Mouse (Mus musculus) liver, adult (tissue): ENCODE measurements around the gene Nup37.
A peak's percentile ranks its signal among the peaks of the same experiment; 100 is the strongest.

Experiments
- GATA4 ChIP-seq: IDR thresholded peaks from 2 replicates; pipeline ENCODE4 v1.6.1; 2014; ENCODE audit warnings: mild to moderate bottlenecking, low read length; ENCODE audit not compliant: insufficient replicate concordance

Gene Nup37

DNA sequence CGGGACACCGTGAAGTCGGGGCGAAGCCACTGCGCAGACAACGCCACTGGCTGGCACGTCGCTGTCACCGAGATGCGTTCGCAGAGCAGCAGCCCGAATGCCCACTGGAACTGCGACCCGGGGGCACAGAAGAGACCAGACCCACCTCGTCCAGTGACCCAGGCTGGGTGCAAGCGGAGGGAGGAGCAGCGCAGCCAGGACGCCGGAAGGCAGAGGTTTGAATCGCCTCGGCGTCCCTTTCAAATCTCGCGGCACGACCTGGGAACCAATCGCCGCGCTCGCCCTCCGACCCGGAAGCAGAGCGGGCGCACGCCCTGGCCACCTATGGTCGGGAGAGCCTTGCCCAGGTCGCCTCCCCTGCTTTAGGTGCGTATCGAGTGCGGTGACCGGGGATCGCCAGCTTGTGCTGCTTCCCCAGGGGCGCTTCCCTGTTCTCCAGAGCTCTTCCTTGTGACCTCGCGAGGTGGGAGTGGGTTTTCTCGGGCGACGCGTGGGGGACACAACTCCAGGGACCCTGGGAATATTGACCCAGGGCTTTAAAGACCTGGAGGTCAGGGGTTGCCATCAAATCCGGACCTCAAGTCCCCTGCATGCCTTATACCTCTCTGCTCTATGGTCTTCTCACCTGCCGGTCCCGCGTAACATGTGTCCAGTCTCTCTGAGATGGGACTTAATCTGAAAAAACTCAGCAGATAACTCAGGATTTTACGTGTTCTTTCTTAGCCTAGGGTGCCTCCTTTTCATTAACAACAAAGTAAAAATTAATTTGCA lies at the start of gene Nup37, which contains the start of gene Parpbp:
Nup37 (plus strand) TSS at position 286 of the 771 bp plus-strand sequence.
Parpbp (minus strand) TSS at position 235 of the 771 bp plus-strand sequence.
- no peak for TF ChIP-seq GATA4

DNA sequence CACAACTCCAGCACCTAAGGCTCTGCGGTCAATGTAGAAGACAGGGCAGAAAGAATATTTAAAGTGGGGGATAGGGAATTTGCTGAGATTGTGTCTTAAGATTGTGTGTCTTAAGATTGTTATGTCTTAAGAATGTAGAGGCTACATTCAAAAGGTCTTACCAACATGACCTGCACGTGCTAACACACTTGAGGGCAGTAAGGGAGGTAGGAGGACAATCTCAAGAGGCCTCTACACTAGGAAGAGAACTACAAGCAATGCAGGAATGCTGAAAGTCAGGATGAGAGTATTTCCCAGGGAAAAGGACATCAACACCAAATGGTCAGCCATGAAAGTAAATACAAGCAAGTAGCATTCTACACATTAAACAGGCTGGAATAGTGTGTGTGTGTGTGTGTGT lies 40.6 kb upstream of the Nup37 start:
- no peak for TF ChIP-seq GATA4

DNA sequence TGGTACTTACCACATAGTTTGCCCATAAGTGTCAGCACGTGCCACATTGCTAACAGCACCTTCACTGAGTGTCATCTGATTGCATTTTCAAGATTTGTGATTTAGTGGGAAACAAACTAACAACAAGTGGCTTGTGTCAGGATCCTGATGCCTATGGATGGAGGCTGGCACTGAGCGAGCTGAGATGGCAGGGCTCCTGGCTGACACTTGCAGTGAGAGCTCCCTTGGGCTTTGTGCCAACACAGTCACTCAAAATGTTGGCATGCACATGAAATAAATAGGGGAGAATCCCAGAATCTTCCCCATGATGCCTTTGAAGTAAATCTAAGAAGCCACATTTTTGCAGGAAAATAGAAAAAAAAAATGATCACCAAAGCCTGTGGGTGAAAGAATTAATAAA lies 33.5 kb upstream of the Nup37 start:
- TF ChIP-seq GATA4 = no peak

DNA sequence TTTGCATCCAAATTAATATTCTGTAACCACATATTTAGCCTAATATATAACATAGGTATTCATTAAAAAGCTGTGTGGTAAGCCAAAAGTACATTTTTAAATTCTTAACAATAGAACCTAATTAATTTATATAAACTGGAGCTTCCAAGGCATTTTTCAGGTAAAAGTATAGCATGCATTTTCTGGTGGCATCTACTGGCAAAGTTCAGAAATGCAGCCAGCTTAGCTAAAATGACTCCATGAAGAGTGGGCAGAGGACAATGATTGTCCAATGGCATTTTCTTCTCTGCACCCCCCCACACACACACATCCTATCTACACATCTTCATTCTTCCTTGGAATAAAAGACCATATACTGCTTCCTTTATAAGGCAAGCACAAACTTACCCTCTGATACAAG lies 27.1 kb upstream of the Nup37 start:
- no peak for TF ChIP-seq GATA4

DNA sequence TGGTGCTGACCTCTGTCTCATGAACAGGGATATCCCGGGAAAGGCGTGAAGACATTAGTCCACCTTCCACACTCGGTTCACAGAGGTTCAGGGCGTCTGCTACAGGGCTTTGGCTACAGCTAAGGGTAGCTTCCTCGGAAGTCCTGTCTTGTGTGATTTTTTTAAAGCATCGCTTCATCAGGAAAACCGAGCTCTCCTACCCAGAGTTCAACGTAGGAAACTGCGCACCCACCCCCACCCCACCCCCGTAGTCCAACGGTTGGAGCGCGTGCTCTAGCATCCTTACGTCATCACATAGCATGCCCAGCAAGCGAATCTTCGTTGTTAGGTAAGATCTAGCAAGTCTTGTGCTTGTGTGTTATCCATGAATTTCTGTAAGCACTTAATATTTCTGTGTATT lies 11.2 kb upstream of the Nup37 start:
- TF ChIP-seq GATA4 = no peak

DNA sequence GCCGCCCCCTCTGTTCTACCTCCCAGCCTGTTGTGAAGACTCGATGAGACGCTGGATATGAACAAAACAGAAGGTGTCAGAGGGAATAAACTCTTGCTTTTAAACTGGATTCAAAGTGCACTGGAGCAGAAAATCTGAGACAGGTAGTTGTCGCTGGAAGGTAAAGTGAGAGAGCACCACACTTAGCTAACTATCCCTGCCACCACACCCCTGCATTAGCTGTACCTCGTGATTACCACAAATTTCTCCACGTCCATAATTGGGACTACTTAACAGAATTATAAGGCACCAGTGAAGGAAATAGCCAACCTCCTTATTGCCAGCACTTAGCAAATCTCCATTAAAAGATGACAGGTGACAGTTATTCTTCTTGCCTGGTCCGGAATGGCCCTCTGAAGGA lies 605 bp upstream of the Nup37 start:
- no peak for TF ChIP-seq GATA4

DNA sequence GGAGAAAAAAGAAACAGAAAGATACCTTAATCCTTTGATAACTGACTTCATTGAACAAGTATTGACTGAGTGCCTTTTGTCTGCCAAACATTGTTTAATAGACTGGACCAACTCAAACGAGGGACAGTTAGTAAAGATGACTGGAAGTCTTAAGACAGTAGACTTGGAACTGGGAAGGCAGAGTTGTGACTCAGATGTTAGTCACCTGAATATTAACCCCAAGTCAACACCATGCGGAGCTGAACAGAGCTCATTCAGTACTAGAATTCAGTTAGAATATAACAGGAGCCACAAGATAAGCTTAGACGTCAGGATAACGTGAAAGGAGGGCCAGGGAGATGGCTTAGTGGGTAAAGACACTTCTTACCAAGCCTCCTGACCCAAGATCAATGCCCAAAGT lies 3.6 kb downstream of the Nup37 start:
- TF ChIP-seq GATA4 = no peak

DNA sequence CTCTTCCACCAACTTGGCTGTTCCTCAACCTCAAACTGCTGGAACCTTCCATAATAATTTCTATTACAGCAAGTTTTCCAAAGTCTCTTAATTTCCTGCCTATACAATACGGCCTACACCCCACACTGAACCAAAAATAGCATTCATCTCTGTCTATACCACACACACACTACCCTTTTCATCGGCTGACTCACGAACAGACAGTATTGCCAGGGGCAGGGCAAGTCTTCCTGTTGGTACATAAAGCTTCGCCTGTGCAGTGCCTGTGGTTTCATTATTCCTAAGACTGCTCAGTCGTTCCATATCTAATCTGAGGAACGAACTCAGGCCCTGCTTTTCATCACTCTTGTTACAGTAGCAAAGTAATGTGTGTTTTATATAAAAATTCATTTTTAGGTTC lies 4.9 kb downstream of the Nup37 start:
- no peak for TF ChIP-seq GATA4

DNA sequence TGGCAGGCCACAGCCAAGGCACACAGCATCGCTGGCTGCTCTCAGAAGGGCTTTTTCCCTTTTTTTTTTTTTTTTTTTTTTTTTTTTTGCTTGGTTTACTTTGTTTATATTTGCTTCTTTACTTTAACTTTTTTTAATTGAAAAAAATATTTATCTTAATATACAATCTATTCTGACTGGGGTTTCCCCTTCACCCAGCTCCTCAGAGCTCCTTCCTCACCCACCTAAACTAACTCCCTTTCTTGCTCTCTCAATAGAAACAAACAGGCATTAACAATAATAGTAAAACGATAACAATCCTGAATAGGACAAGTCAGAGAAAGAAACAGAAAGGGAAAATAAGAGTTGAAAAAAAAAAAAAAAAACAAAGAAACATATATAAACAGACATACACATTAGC lies 15.3 kb downstream of the Nup37 start:
- no peak for TF ChIP-seq GATA4

DNA sequence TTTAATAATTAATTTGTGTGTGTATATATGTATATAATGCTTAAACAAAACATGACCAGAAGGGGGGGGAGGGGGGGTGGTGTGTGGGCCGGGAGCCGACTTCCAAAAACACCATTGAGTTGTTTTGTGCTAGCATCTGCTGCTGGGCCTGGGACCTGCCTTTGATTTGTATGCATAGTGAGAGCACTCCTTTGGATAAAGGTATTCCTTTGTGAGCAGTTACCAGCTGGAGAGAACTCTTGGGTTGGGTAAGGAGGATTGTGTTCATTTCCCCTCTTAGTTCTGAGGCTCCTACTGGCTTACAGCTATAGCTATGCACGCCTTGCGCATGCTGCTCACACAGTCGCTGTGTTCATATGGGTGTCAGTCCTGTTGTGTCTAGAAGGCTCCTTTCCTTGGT lies 15.9 kb downstream of the Nup37 start:
- no peak for TF ChIP-seq GATA4

DNA sequence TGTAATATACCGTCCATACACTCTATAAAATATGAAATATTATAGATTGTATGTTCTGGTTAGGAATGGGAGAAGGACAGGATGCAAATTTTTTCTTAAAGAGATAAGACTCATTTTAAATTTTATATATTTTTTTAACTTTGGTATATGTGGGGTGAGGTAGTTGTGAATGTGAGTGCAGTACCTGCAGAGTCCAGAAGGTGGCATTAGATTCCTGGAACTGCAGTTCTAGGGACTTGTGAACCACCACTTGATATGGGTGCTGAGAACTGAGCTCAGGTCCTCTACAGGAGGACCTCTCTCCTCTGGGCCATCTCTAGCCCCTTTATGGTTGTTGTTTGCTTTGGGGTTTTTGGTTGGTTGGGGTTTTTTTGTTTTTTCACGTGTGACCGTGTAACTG lies 19.4 kb downstream of the Nup37 start:
- TF ChIP-seq GATA4 = no peak

DNA sequence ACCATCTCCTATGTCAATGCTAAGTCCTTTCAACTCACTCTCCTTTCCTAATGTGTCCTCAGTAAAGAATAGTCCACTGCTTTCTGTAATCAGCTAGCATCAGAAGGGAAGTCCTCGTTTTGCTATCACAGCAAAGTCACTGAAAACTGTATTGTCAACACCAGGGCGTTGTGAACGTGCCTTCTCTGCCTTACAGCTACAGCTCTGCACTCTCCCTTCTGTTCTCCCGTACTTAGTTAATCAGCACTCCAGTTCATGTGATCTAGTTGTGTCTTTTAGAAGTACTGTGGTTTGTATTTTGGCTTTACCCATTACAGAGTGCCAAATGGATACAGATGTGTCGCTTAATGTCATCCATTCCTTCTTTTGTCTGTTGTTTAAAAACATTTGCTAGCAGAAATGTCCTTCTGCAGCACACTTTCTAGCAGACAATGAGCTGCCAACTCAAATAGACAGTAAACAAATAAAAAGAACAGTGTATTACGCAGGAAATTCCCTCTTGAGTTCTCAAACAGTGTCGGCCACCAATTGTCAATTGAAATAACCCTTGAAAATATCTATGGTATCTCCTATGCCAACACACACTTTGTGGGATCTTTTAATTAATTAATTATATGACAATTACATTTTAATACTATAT lies 20.8 kb downstream of the Nup37 start:
- TF ChIP-seq GATA4 = no peak

DNA sequence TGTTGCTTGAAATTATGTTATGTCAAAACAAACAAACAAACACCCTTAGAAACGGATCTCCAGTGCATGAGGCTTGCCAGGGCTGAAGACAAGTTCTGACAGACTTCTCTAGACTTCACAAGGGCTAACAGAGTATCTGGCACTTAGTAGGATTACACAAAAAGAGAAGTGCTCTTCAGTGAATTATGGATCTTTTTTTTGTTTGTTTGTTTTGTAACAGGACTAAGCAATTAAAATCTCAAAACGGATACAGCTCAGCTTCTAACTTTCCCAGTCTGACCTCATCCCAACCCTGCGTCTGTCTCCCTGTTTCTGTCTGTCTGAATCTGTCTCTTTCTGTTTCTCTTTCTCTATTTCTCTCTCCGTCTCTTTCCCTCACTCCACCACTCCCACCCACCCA lies 53.7 kb downstream of the Nup37 start:
- TF ChIP-seq GATA4 = no peak

DNA sequence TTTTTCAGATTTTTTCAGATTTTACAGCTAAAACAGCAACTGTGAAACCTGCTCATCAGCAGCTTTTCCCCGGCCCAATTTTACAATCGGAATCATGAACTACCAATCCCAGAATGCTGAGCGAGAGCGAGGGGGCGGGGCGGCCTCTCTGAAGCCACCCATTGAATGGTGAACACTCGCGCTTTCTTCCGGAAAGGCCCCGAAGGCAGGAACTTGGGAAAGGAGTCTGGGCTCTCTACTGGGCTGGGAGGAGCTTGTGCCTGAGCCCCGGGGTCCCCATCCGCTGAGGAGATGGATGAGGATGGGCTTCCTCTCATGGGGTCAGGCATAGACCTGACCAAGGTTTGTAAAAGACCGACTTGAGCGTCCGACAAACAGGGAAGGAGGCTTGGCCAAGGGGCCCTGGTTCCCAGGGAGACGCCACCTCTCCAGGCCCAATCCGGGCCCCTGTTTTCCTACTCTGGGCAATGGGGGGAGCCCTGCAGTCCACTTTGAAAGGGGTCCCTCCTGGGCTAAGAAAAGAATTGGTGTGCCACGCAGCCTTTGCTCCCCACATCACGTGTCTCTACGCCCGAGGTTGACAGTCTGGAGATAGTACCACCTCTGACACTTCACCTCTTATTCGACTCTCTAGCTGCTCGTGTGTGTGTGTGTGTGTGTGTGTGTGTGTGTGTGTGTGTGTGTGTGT lies 54.3 kb downstream of the Nup37 start, which contains the start of gene Washc3:
Washc3 (plus strand) TSS at position 143 of the 688 bp plus-strand sequence.
- peak; percentile 17; the same call in 1 of the 2 replicates for TF ChIP-seq GATA4

DNA sequence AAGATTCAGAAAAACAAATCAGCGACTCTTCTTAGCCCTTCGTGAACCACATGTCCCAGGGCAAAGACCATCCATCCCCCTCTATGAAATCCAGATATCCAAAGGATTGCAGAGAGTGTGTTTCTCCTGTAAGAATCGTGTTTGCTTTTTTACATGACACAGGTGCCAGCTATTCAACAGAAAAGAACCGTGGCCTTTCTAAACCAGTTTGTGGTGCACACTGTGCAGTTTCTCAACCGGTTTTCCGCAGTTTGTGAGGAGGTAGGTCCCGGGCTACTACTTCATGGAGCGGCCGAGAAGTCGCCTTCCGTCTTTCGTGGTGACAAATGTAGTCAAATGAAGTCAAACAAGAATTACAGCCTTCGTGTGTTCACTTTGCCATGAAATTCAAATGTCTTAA lies 54.9 kb downstream of the Nup37 start:
- no peak for TF ChIP-seq GATA4

DNA sequence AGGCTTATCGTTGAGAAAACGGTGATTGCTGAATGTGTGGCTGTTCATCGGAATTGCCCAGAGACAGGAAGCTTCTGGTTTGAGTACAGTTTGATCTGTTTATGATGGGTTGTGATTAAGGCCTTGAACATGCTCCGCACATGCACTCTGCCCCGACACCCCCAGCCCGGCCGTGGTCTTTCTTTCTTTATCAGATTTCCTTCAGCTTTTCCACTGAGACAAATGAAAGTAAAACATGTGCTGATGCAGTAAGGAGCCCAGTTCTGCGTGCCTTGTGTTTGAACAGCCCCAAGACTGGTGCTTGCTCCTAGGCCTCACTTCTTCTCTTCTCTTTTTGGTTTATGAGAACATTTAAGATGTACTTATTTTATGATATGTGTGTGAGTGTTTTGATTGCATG lies 55.8 kb downstream of the Nup37 start:
- no peak for TF ChIP-seq GATA4

DNA sequence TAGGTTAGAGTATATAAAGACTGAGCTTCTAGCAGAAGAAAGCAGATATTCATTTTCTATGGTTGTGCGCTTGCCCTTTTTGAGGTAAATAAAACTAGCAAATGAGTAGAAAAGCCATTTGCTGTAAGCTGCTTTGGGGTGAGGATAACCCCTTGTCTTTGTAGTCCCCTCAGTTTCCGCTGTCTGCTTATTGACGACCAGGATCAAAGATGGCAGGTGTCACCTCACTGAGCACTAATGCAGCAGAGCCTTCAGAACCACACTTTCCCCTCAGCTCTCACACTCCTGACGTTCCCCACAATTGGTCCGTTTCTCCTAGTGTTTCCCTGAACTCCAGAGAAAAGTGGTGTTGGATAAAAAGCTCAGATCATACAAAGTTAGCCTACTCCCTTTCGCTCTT lies 56.4 kb downstream of the Nup37 start:
- TF ChIP-seq GATA4 = no peak

DNA sequence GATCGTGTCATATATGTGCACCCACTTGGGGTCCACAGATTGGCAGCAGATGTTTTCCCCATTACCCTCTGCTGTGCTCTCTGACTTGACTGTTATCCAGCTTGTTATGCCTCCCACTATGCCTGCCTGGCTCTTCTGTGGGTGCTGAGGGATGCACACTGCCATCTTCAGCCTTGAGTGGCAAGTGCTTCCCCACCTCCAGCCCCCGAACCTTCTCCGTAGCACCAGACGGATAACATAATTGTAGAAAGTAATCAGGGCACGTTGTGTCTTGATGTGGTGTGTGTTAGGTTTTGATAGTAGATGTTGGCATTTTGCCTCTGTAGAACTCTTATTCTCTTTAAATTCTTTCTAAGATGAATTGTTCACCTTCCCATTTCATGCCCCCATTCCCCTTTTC lies 65.9 kb downstream of the Nup37 start:
- no peak for TF ChIP-seq GATA4
